Mouse (Mus musculus): ENCODE measurements around the gene 1810009J06Rik. TPM values are rescaled to one million over a fixed set of nuclear protein-coding genes. Genes with fewer than 3 reads are reported as not detected.

Gene 1810009J06Rik
- polyA plus RNA-seq, 1 experiment, result not detected

GRCm38 (mm10) chr6:41015065-41015464, 50.5 kb downstream of the 1810009J06Rik start:
- H3K27ac ChIP-seq (ENCODE audit: insufficient read depth, low read length), result no peak overlapping the region
- no peaks in the 10 kb centered on the region for H3K36me3 ChIP-seq (ENCODE audit: control insufficient read depth, insufficient read depth, low read length, poor library complexity, severe bottlenecking)
- no peaks in the 10 kb centered on the region for H3K27me3 ChIP-seq (ENCODE audit: control insufficient read depth, insufficient read depth, low read length, poor library complexity, severe bottlenecking)
- no peaks in the 10 kb centered on the region for H3K4me1 ChIP-seq (ENCODE audit: control insufficient read depth, insufficient read depth, low read length)
- H3K9me3 ChIP-seq (replicated peaks; ENCODE audit: control insufficient read depth, insufficient read depth, low read length, poor library complexity, severe bottlenecking), result no peaks in the 10 kb centered on the region
- H3K9ac ChIP-seq (ENCODE audit: low read depth, poor library complexity, severe bottlenecking), result no peak overlapping the region
- H3K4me3 ChIP-seq (ENCODE audit: low read depth, low read length), result no peak overlapping the region
- no peak for TF ChIP-seq POLR2A (IDR thresholded peaks at IDR 0.05; ENCODE audit: insufficient read depth, low read length)
- TF ChIP-seq EP300 (IDR thresholded peaks at IDR 0.05; ENCODE audit: insufficient read depth, low read depth, low read length), result no peak
- TF ChIP-seq CTCF (IDR thresholded peaks at IDR 0.05; ENCODE audit: low read depth, low read length), result no peak

Other genes with a start within 250 kb of the 1810009J06Rik start
- not detected in 2 replicates for gene Moxd2, start 77.3 kb upstream of the 1810009J06Rik start, polyA plus RNA-seq (2011; ENCODE audit: insufficient read depth, insufficient read length, low read depth, missing spikeins)
- not detected in 2 replicates for gene Prss58, start 64.4 kb upstream of the 1810009J06Rik start, polyA plus RNA-seq (2011; ENCODE audit: insufficient read depth, insufficient read length, low read depth, missing spikeins)
- not detected in 2 replicates for gene 1700074P13Rik, start 24.2 kb upstream of the 1810009J06Rik start, polyA plus RNA-seq (2011; ENCODE audit: insufficient read depth, insufficient read length, low read depth, missing spikeins)
- gene Gm4744, start 12.9 kb upstream of the 1810009J06Rik start, polyA plus RNA-seq (2011; ENCODE audit: insufficient read depth, insufficient read length, low read depth, missing spikeins), result not detected in 2 replicates
- not detected in 2 replicates for gene Gm2663, start 34.7 kb downstream of the 1810009J06Rik start, polyA plus RNA-seq (2011; ENCODE audit: insufficient read depth, insufficient read length, low read depth, missing spikeins)
- not detected in 2 replicates for gene 2210010C04Rik, start 70.8 kb downstream of the 1810009J06Rik start, polyA plus RNA-seq (2011; ENCODE audit: insufficient read depth, insufficient read length, low read depth, missing spikeins)